Mouse (Mus musculus): ENCODE measurements at regions not wholly inside any gene's neighbourhood (a gene's known extent, or its start where the extent isn't known, plus 50 kb on each side); places are given as distances from the start of the nearest gene placed in this dataset.

GRCm38 (mm10) chrX:103563531-103564246, 66.7 kb upstream of the Zcchc13 start:
- no peak for TF ChIP-seq CTCF (IDR thresholded peaks at IDR 0.05; ENCODE audit: borderline replicate concordance, extremely low read depth, insufficient read depth, insufficient read length)
- TF ChIP-seq POLR2A (IDR thresholded peaks at IDR 0.05; ENCODE audit: borderline replicate concordance, extremely low read depth, insufficient read depth, insufficient read length, poor library complexity, severe bottlenecking), result no peak
